Mouse (Mus musculus) thymus, postnatal 36 days (tissue): ENCODE measurements around the gene Gpr137b.
"Not testable (repeated sequence)": the region's sequence is repeated elsewhere in the genome, so short reads cannot be mapped to it uniquely, and the experiment has no call there.

Experiments used
- DNase-seq, 2 experiments: peaks; one replicate each; pipeline ENCODE4 v3.0.0; 2022; ENCODE audit warnings: mixed read lengths in 2 of 2

The Gpr137b gene

DNA sequence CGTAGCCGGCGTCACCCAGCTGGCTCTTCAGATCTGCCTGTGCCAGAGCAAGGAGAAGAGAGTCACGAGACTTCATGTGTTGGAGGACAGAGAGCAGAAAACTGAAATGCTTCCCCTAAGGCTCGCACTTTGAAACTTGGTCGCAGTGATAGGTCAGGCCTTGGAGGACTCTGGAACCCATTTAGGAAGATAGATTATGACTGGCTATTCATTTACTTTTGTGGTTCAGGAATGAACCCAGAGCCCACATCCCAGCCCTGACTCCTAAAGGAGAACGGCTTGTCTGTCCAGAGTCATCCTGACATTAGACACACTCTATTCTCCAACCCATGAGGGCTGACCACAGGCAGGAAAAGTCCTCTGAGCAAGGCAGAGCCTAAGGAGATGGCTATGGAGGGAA is 30.3 kb downstream of the Gpr137b start:
- not testable (repeated sequence) for DNase-seq

DNA sequence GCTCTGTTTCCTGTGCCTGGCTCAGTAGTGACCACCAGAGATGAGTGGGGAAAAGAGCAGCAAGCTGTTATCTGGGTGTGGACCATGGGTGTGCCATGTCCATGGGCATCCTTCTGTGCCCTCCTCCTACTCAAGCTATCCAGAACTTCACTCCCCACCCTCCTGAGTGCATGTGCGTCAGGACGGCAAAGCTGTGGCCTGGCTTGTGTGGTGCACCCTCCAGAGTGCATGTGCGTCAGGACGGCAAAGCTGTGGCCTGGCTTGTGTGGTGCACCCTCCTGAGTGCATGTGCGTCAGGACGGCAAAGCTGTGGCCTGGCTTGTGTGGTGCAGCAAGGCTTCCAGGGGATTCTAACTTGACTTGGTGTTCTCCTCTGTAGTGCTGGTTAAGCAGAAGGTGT is 31.6 kb downstream of the Gpr137b start:
- DNase-seq = not testable (repeated sequence)

DNA sequence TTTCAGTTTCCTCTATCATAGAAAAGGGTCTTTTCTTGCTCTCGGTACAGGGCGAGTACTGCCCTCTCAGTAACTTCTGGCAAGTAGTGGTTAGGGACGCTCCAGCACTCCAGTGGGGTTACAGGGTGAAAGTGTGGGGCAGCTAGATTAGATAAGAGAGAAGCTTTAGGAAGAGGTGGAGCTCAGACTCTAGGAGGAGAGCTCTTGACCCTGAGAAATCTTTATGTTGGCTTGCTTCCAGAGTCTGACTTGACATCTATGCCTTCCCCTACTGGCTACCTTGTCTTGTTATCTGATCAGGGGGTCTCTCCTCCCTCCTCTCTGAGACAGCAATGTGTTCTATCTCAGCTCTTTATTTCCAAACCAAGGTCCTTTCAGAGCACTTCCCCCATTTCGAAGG is 33.8 kb downstream of the Gpr137b start:
- not testable (repeated sequence) for DNase-seq

DNA sequence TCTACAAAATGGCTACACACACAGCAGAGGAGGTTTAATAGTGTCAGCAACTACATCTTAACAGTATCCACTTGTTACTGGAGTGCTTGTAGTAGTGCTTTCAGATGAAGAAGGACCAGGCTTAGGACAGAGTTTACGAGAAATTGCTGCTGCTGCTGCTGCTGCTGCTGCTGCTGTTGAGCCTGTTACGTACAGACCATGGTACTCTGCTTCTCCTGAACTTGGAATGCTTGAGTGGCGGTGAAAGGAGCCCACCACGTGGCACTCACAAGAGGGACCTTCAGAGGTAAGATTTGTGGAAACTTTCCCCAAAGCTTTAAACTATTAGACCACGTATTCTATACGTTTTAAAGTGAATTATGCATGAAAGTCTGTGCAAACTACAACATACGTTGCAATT is 35.2 kb downstream of the Gpr137b start:
- not testable (repeated sequence) for DNase-seq

DNA sequence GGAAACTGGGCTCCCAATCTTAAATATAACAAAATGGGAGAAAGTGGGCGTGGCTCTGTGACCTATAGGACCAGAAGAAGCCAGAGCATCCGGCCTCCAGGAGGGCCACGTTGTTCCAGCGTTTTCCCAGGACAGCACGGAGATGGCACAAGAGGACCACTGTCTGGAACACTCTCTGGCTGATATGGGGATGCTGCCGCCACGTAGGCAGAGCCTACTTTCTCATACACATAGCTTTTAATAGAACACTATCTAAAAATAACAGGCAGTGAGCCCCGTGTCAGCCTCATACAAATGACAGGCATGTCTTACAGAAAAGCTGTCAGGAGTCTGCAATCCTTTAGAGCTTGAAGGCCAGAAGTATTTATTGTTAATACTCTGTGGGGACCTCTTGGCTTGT is 35.7 kb downstream of the Gpr137b start:
- not testable (repeated sequence) for DNase-seq

DNA sequence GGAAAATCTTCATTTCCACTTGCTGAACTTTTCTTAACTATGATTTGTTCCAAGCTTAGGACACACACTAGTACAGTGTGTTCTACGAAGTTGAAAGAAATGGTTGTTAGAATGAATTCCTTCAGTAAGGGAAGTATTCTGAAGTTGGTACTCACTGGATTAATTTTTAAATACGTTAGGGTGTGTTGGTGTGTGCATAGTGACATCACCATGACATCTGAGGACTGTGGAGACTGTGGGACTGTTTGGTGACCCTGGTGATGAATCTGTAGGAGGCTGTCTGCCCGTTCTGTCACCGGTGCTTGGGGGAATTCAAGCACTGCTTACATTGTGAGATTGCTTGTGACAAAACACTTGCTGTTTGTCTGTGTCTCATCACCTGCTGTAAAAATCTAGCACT is 41.7 kb downstream of the Gpr137b start:
- not testable (repeated sequence) for DNase-seq

DNA sequence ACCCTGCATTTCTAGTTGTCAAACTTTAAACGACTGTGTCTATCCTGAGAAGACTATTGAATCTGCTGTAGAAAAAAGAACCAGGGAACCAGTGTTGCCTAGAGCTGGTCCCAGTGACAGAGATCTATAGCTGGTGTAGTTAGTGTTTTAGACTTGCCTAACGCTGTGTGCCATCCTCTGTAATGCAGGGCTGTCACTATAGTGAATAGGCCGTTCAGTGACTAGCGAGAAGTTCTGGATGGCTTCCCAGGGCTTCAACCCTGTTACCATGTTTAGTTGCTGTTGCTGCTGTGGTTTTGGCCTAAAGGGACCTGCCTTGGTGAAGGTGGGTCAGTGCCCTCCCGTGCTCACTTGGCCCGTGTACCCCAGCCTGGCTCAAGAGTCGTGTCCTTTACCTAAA is 43.1 kb downstream of the Gpr137b start:
- not testable (repeated sequence) for DNase-seq

DNA sequence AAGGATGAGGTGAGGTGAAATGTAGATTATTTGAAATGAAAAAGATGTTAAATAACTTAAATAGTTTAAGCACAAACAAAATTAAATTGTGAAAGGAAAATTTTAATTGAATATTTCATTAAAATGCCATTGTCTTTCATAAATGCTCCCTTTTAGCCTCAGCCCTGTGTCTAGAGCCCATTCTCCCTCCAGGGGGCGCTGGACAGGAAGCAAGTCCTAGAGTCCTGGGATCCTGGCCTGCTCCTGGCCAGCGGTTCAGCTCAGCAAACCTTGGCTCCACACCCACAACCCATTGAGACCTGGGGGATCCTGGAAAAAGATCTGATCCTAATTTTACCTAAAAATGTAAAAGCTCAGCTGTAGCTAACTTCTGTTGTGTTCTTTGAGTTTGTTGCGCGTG is 44.5 kb downstream of the Gpr137b start:
- DNase-seq = peak; percentile 37 to 44

DNA sequence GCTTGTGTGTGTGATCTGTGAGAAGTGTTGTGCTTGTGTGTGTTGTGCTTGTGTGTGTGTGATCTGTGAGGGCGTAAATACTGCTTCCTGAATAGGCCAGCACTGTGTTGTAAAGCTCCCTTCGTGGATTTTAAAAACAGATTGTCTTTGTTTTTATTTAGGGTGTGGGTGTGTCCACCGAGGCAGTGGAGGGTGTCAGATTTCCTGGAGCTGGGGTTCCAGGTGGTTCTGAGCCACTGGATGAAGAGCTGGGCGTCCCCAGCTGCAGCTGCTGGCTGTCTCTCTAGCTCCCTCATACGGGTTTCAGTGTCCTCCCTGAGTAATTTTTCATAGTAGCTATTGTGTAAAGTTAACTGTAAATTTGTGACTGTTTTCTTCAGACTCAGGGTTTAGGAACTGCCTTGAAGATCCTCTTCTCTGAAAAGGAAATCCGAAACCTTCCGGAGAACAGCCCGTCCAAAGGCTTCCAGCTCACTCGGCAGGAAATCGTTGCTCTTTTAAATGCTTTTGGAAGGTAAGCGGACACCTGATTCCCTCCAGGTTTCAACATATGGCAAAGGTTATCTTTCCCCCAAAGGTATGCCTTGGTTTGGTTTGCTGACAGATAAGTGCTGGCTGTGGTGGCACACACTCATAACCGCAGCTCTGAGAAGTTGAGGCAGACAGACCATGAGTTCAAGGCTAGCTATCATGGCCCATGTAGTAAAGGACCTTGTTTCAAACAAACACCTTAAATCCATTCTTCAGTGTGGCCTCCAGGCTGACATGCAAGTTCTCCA is 46.0 kb downstream of the Gpr137b start:
- DNase-seq = not testable (repeated sequence)

DNA sequence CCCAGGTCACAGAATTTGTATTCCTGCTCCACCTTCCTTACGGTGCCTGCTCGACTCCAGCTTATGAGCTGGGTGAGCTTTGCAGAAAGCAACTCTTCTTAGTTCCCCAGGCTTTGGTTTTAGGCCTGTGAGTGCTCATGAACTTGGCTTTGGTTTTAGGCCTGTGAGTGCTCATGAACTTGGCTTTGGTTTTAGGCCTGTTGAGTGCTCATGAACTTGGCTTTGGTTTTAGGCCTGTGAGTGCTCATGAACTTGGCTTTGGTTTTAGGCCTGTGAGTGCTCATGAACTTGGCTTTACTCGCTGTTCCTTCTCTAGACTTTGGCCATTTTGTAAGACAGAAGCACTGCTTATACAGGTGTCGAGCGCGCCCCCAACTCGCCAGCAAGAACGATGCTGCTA is 56.5 kb downstream of the Gpr137b start:
- not testable (repeated sequence) for DNase-seq

DNA sequence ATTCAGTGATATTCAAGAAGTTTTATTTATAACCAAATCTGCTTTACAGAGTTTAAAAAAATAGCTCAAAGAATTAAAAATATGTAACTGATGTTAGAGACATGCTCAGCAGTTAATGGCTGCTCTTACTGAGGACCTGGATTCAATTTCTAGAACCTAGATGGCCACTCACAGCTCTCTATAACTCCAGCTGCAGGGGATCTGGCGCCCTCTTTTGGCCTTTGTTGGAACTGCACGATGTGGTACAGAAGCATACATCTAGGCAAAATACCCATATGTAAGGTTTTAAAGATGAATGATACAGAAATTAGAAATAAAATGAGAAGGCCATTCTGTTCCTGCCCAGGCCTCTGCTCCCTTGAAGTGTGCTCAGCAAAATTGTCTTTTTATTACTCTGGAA is 64.9 kb downstream of the Gpr137b start:
- peak; percentile 49 to 62 for DNase-seq
